Mouse (Mus musculus) B cell, adult 62 days (primary cell): Measurements from ENCODE around the gene BC048562. TPM values are rescaled to one million over a fixed set of nuclear protein-coding genes. Genes with fewer than 3 reads are reported as not detected.

Experiments
- total RNA-seq: library from RNA; stranded (reverse); gene quantifications from 4 replicates; pipeline ENCODE4 v1.2.4, GENCODE M21; 2023

Gene BC048562
- not detected in 4 replicates for total RNA-seq

DNA sequence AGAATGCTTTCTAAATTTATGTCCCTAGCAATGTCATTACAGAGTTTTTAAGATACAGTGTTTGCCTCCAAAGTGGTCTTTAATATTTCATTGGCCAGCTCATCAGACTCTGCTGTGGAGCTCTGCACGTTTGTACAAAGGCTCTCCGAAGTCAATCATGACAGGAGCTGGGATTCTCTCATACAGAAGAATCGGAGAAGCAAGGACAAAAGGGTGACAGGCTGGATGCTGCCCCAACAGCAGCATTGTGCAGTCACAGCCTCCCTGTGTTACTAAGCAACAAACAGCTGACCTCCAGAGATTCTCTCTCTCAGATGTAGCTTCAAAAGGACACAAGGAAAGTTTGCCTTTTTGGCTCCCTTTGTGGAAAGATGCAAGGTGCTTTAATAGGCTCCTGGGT lies at the start of gene BC048562:
Gene BC048562 (plus strand): TSS at position 301 of the 400 bp plus-strand sequence.

DNA sequence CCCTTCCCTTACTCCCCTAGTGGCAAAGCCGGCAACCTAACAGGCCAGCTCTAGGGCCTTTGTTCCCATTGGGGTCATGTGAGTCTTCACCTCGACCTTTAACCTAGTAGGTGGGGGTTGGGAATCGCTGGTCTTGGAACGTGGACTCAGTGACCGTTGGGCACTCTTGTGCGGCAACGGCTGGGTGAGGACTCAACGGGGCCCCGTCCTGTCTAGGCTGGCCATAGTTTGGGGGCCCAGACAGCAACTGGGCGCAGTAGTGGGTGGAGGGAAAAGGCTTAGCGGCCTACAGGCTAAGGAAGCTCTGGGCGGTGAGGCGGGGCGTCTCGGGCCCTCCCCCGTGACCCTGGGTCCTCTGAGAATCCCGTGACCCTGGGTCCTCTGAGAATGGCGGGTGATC lies 43.6 kb upstream of the BC048562 start, which contains the start of gene 1700102P08Rik:
Gene 1700102P08Rik (plus strand): TSS at position 130 of the 400 bp plus-strand sequence.

DNA sequence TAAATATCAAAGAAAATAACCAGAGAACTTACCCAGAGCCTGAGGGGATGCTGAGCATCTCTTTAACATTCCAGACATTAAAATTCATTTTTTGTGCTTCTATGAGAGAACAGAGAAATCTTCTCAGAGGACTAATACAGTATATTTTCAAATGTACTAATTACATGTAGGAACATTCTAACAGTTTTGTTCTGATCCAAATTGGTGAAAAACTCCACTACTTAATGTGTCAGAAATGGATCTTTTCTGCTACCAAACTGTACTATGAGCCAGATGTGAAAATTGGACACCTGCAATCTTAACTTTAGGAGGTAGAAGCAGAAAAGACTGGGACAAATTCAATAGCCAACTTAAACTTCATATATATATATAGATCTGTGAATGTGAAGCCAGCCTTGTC lies 7.9 kb upstream of the BC048562 start, which contains the start of gene Ccdc36:
Gene Ccdc36 (minus strand): TSS at position 101 of the 400 bp plus-strand sequence.

GRCm38 (mm10) chr9:108460319-108461178 lies 24.3 kb downstream of the BC048562 start, which contains the start of gene Ccdc71:
Ccdc71 (plus strand) TSS chr9:108460527.

DNA sequence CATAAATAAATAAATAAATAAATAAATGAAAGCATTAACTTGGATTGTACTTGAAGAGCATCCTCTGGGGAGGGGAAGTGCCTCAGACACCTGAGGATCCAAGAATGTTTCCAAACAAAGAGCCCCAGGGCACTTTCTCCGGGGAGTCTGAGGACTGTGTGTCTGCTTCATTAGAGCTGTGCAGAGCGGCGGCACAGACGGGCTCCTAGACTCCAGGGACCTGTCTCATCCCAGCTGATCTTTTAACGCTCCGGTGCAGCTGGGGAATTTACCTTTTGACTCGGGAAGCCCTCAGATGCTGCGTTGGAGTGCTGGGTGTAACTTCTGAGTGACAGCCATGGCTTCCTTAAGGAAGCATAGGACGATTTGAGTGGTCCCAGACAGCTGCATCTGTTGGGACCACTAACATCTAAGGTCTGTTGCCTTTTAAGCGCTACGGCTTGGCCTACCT lies 24.9 kb downstream of the BC048562 start, which contains the start of gene Klhdc8b:
Gene Klhdc8b (minus strand): TSS at position 401 of the 451 bp plus-strand sequence.

DNA sequence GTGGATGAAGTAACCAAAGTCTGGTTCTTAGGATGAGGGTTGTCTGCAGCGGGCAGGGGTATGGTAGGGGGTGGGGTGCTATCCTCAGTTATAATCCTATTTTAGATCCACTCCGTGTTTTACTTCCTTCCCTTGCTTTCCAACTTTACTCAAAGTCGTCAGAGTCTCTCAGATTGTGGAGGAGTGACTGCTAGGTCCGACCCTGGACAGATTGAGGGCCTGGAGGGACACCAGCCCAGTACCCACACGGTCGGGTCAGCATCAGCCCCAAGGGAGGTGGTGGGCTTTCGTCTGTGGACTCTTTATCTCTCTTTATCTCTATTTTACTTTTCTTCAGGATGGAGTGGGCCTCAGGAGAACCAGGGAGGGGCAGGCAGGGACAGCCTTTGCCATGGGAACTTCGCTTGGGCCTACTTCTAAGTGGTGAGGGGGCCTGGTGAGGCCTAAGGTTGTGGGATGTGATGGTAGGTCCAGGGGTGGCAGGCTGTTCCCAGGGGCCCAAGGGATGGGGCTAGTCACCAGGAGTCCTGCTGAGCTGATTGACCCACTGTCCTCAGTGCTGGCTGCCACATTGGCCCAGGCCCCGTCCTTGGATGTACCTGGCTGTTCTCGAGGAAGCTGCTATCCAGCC lies 43.6 kb downstream of the BC048562 start, which contains the start of gene Lamb2:
Gene Lamb2 (plus strand): TSS at position 16 of the 631 bp plus-strand sequence.

GRCm38 (mm10) chr9:108490559-108491285 lies 54.4 kb downstream of the BC048562 start, which contains the start of gene Usp19:
Usp19 (plus strand) TSS chr9:108490602.

Other genes with a start within 250 kb of the BC048562 start
- 0.12 to 0.43 TPM (median 0.21 TPM) in 4 replicates for gene Bsn, start 246.1 kb upstream of the BC048562 start, total RNA-seq
- gene Dag1, start 172.5 kb upstream of the BC048562 start, total RNA-seq: 21.3 to 25.8 TPM (median 23.0 TPM) in 4 replicates
- gene Nicn1, start 146.1 kb upstream of the BC048562 start, total RNA-seq: 4.3 to 9.3 TPM (median 6.5 TPM) in 4 replicates
- gene Amt, start 139.6 kb upstream of the BC048562 start, total RNA-seq: 1.5 to 2.8 TPM (median 1.7 TPM) in 4 replicates
- gene Rhoa, start 130.4 kb upstream of the BC048562 start, total RNA-seq: 459 to 484 TPM (median 482 TPM) in 4 replicates
- gene Tcta, start 130.3 kb upstream of the BC048562 start, total RNA-seq: 8.2 to 15.1 TPM (median 11.3 TPM) in 4 replicates
- 310 to 331 TPM (median 320 TPM) in 4 replicates for gene Gpx1, start 97.6 kb upstream of the BC048562 start, total RNA-seq
- 176 to 184 TPM (median 183 TPM) in 4 replicates for gene Usp4, start 88.6 kb upstream of the BC048562 start, total RNA-seq
- gene 1700102P08Rik, start 43.7 kb upstream of the BC048562 start, total RNA-seq: 4.1 to 6.6 TPM (median 5.6 TPM) in 4 replicates
- not detected in 4 replicates for gene Ccdc36, start 8.0 kb upstream of the BC048562 start, total RNA-seq
- gene Ccdc71, start 24.0 kb downstream of the BC048562 start, total RNA-seq: 21.9 to 31.4 TPM (median 28.3 TPM) in 4 replicates
- 2.1 to 5.2 TPM (median 3.3 TPM) in 4 replicates for gene Klhdc8b, start 25.1 kb downstream of the BC048562 start, total RNA-seq
- 0.13 to 0.83 TPM (median 0.24 TPM) in 3 of 4 replicates, not detected in the other for gene Lamb2, start 43.3 kb downstream of the BC048562 start, total RNA-seq
- gene Usp19, start 54.1 kb downstream of the BC048562 start, total RNA-seq: 287 to 325 TPM (median 308 TPM) in 4 replicates
- gene Qars, start 71.2 kb downstream of the BC048562 start, total RNA-seq: 173 to 207 TPM (median 195 TPM) in 4 replicates
- gene Qrich1, start 80.3 kb downstream of the BC048562 start, total RNA-seq: 219 to 250 TPM (median 225 TPM) in 4 replicates
- 174 to 207 TPM (median 193 TPM) in 4 replicates for gene Impdh2, start 123.8 kb downstream of the BC048562 start, total RNA-seq
- gene Ndufaf3, start 131.0 kb downstream of the BC048562 start, total RNA-seq: 24.6 to 30.8 TPM (median 25.4 TPM) in 4 replicates
- gene Dalrd3, start 133.4 kb downstream of the BC048562 start, total RNA-seq: 79.6 to 104 TPM (median 84.6 TPM) in 4 replicates
- gene Wdr6, start 142.3 kb downstream of the BC048562 start, total RNA-seq: 40.1 to 42.8 TPM (median 42.0 TPM) in 4 replicates
- gene P4htm, start 161.2 kb downstream of the BC048562 start, total RNA-seq: 4.0 to 6.6 TPM (median 5.5 TPM) in 4 replicates
- gene Arih2, start 212.9 kb downstream of the BC048562 start, total RNA-seq: 165 to 172 TPM (median 168 TPM) in 4 replicates
- 15.5 to 20.3 TPM (median 17.4 TPM) in 4 replicates for gene Slc25a20, start 225.6 kb downstream of the BC048562 start, total RNA-seq